Mouse (Mus musculus): ENCODE results near the gene Cbll1.
"Not testable (repeated sequence)": the region's sequence is repeated elsewhere in the genome, so short reads cannot be mapped to it uniquely, and the experiment has no call there.

The Cbll1 gene

GRCm38 (mm10) chr12:31503211-31503610 lies 3.8 kb upstream of the Cbll1 start:
- in situ Hi-C loops (cut with MboI; ENCODE audit: unreplicated experiment in 2 of 2) = loop anchor here (10.0 to 25.0 kb wide), 5 partner anchors 128 to 884 kb away; partner anchors contain the start of genes Bcap29 (in 1 of the 2), Ccdc71l (in 1 of the 2) and Gpr22 (in 1 of the 2)

DNA sequence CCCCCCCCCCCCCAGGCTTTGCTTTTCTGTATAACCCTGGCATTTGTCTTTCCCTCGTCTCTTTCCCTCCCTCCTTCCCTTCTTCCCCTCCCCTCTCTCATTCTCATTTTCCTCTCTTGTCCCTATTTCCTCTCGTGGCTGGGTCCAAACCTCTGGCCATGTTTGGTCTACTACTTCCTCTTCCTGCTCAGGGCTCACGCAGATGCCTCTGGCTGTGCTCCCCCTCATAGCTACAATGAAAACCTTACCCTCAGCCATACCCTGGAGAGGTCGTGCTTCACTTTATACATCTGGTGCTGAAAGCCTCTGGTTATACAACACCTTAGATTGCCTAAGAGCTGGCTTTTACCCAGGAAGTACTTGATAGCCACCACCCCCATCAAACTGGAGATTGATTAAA lies 1.9 kb upstream of the Cbll1 start:
- in situ Hi-C loops (cut with MboI; ENCODE audit: unreplicated experiment in 2 of 2) = loop anchor here (10.0 to 25.0 kb wide), 5 partner anchors 126 to 886 kb away; partner anchors contain the start of genes Bcap29 (in 1 of the 2), Ccdc71l (in 1 of the 2) and Gpr22 (in 1 of the 2)

DNA sequence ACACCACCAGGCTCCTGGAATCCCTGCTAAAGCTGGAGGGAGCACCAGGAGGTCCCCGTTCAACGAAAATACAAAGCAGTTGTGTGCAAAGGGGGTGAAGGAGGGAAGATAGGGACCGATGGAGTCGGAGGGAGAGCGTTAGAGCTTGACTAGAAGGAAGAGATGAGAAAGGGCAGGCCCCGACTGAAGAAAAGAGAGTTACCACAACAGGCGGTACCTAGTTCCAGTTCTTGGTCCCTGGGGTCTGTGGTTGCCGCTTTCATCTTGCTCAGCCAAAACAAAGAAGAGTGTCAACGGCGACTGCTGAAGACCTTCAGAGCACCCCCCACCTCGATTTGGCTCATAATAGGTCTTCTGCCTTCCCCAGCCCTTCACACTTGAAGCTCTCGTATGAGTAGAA lies 780 bp upstream of the Cbll1 start:
- in situ Hi-C loops (cut with MboI; ENCODE audit: unreplicated experiment in 2 of 2) = loop anchor here (10.0 to 25.0 kb wide), 5 partner anchors 125 to 887 kb away; partner anchors contain the start of genes Bcap29 (in 1 of the 2), Ccdc71l (in 1 of the 2) and Gpr22 (in 1 of the 2)

GRCm38 (mm10) chr12:31498936-31499313 lies 491 bp downstream of the Cbll1 start:
- in situ Hi-C loops (cut with MboI; ENCODE audit: unreplicated experiment in 2 of 2) = loop anchor here (10.0 to 25.0 kb wide), 3 partner anchors 114 to 696 kb away; no protein-coding TSS in a partner anchor

- in situ Hi-C loops (cut with MboI; ENCODE audit: unreplicated experiment in 2 of 2) = loop anchor here in 1 of 2 experiments (25.0 kb wide), 1 partner anchor 701 kb away; no protein-coding TSS in a partner anchor
Observed at GRCm38 (mm10) chr12:31486431-31486830, 13.0 kb downstream of the Cbll1 start.

- in situ Hi-C loops (cut with MboI; ENCODE audit: unreplicated experiment in 2 of 2) = loop anchor here in 1 of 2 experiments (25.0 kb wide), 1 partner anchor 709 kb away; no protein-coding TSS in a partner anchor
Observed at GRCm38 (mm10) chr12:31478182-31478581, 21.2 kb downstream of the Cbll1 start.

GRCm38 (mm10) chr12:31462615-31463014 lies 36.8 kb downstream of the Cbll1 start:
- in situ Hi-C loops (cut with MboI; ENCODE audit: unreplicated experiment in 2 of 2) = no loop called here

DNA sequence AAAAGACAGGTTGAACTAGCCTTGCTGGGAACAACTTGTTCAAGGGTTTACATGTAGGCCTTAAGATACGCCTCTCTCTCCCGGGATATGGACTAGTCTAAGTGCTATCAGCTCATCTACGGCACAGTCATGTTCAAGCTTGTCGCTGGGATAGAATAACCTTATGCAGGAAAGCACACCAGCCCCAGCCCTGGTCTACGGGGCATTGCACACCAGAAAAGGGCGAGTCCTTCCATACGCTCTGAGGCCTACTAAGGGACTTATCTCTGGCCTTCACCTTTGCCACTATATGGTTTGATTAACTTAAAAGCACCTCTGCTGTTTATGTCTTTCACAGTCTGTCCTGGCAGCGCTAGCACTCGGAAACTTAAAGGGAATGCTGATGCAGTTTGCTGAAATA lies 38.0 kb downstream of the Cbll1 start:
- in situ Hi-C loops (cut with MboI; ENCODE audit: unreplicated experiment in 2 of 2) = no loop called here

- in situ Hi-C loops (cut with MboI; ENCODE audit: unreplicated experiment in 2 of 2) = not testable (repeated sequence)
Observed at GRCm38 (mm10) chr12:31460270-31460669, 39.1 kb downstream of the Cbll1 start.

- in situ Hi-C loops (cut with MboI; ENCODE audit: unreplicated experiment in 2 of 2) = loop anchor here in 1 of 2 experiments (10.0 kb wide), 1 partner anchor 74 kb away; no protein-coding TSS in a partner anchor
Observed at GRCm38 (mm10) chr12:31458474-31458873, 40.9 kb downstream of the Cbll1 start.

- in situ Hi-C loops (cut with MboI; ENCODE audit: unreplicated experiment in 2 of 2) = loop anchor here in 1 of 2 experiments (10.0 kb wide), 1 partner anchor 71 kb away; no protein-coding TSS in a partner anchor
Observed at GRCm38 (mm10) chr12:31456271-31456670, 43.1 kb downstream of the Cbll1 start.

DNA sequence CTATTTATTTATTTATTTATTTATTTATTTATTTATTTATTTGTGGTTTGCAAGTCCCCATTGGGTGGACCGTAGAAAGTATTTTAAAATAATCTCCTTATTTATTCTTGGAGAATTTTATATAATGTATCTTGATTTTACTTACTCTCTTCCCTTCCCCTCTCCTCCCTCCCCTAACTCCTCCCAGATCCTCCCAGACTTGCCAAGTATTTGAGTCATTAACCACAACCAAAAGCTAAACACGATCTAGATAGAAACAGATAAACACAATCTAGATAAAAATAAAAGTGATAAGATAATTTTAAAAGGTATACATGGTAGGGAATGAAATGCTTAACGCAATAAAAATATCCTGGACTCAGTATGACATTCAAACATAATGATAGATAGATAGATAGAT lies 50.1 kb downstream of the Cbll1 start:
- in situ Hi-C loops (cut with MboI; ENCODE audit: unreplicated experiment in 2 of 2) = no loop called here

DNA sequence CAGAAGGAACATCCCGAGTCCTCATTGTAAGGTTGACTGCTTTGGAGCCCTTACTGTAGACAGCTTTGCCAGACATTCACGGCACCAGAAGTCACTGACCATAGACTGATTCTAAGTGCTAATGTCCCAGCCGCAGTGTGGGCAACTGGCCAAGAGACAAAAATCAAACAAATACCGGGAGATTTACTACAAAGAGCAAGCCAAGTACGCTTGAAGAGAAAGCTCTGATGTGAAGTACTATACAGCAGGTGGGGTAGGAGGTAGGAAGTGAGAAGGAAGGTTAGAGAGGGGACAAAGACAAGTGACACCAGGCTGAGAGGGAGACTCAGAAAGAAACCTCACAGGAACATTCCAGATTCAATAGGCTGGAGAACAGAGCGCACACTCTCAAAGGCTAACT lies 54.6 kb downstream of the Cbll1 start:
- in situ Hi-C loops (cut with MboI; ENCODE audit: unreplicated experiment in 2 of 2) = no loop called here

DNA sequence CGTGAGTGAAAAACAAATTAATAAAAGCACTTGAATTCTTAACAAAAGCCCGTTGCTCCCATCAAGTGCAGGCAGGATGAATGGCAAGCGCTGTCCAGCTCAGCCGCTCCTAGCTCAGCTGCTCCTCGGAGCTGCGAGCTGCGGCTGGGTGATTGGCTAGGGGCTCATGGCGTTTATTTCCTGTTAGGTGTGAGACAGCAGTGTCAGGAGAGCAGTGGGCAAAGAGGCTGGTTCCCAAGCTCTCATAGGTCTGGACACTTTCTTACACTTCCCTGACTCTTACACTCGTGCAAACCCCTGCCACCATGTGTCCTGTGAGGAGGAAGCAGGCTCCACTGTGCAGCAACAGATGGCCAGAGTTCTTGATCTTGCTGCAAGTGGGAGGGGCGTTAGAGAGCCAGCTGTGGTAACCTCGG lies 55.3 kb downstream of the Cbll1 start:
- in situ Hi-C loops (cut with MboI; ENCODE audit: unreplicated experiment in 2 of 2) = no loop called here

GRCm38 (mm10) chr12:31439612-31440011 lies 59.8 kb downstream of the Cbll1 start:
- in situ Hi-C loops (cut with MboI; ENCODE audit: unreplicated experiment in 2 of 2) = no loop called here

- in situ Hi-C loops (cut with MboI; ENCODE audit: unreplicated experiment in 2 of 2) = no loop called here
Observed at GRCm38 (mm10) chr12:31437791-31438190, 61.6 kb downstream of the Cbll1 start.

Data from v-Abl transformed pro-B cells (cell line).